Mouse (Mus musculus) frontal cortex, postnatal 25 days (tissue): ENCODE data around the gene Lrsam1.
"Not testable (repeated sequence)": the region's sequence is repeated elsewhere in the genome, so short reads cannot be mapped to it uniquely, and the experiment has no call there.

Source experiments
- DNase-seq, 2 experiments: peaks; one replicate each; pipeline ENCODE4 v3.0.0; 2022; ENCODE audit warnings: low spot score in 2 of 2

Lrsam1 gene

DNA sequence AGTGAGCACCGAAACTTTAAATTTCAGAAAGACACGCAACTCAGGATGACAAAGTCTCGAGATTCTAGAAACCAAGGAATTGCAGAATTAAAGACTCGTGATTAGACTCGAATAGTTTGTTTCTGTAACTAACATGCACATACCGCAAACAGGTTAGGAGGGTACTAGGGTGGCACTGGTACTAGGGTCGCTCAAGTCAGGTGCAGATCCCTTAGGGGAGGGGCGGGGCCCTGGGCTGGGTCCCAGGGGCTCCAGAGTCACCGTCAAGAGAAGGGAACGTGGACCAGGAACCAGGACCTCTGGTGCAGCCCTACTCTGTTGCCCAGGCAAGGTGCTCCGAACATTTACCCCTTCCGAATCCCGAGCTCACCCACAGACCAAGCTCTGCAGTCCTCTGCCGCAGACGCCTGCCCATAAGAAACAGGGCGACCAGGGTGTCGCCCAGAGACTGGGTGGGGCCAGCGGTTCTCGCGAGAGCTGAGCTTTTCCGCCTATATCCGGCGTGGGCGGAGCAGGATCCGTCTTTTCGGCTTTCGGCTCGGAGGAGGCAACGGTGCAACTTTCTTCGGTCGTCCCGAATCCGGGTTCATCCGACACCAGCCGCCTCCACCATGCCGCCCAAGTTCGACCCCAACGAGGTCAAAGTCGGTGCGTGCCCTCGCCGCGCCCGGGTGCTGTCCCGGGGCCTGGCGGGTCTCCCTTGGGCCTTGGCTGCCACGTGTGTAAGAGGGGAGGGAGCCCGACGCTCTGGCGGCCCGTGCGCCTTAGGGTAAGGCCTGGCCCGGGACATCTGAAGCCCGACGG lies at the start of gene Lrsam1, which contains the start of gene Rpl12:
Gene Lrsam1 (minus strand): TSS at position 423 of the 804 bp plus-strand sequence.
Gene Rpl12 (plus strand): TSS at position 368 of the 804 bp plus-strand sequence.
- peak; percentile 86 to 89 for DNase-seq

DNA sequence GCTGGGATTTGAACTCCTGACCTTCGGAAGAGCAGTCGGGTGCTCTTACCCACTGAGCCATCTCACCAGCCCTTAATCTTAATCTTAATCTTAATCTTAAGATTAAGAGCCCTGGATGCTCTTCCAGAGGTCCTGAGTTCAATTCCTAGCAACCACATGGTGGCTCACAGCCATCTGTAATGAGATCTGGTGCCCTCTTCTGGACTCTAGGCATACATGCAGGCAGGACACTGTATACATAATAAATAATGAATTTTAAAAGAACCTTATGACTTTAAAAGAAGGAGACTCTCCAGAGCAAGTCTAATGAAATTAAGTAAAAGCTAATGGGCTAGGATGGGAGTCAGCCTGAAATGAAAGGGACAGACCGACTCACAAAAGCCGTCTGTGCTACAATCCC lies 47.6 kb upstream of the Lrsam1 start:
- not testable (repeated sequence) for DNase-seq

DNA sequence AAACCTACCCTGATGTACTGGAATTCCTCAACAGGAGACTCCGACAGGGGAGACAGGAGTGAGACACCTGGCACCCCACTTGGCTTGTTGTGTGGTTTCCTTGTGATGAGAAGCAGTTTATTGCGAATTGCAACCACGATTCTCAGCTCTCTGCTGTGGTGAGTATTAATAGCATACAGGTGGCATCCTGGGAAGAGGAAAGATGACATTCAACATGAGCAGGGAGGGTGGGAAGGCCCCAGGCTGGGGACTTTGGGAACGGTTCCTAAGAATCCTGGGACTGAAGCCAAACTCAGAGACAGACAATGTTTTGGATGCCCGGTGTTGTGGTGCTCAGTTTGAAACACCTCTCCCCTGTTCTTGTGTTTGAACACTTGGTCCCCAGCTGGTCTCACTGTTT lies 43.6 kb upstream of the Lrsam1 start:
- DNase-seq, result no peak

DNA sequence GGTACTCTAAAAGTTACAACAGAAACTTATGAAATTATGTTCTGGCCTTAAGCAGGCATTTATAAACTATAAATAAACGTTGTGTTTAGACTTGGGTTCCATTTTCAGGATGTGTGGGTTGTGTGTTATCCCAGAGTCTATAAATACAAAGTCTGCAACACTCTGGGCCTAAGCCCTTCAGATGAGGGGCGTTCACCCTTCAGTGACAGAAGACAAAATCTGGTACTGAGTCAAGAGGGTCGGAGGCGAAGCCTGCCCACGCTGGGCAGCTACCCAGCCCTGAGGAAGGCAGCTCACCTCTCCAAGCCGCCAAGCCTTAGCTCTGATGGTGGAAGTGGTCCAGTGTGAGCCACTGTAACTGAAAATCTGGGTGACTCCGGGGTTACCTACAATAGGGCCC lies 40.7 kb upstream of the Lrsam1 start:
- no peak for DNase-seq

DNA sequence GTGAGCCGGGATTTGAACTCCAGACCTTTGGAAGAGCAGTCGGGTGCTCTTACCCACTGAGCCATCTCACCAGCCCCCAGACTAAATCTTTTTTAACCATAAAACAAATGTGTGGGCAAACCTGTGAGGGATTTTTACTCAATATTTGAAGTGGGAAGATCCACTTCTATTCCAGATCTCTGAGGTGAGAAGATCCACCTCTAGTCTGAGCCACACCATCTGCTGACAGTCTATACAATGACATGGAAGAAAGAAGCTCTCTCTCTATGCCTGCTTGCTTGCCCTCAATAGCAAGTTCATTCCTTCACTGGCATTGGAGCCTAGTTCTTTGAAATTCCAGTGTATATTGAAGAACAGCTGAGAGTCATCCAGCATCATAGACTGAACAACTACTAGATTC lies 38.3 kb upstream of the Lrsam1 start:
- no peak for DNase-seq

DNA sequence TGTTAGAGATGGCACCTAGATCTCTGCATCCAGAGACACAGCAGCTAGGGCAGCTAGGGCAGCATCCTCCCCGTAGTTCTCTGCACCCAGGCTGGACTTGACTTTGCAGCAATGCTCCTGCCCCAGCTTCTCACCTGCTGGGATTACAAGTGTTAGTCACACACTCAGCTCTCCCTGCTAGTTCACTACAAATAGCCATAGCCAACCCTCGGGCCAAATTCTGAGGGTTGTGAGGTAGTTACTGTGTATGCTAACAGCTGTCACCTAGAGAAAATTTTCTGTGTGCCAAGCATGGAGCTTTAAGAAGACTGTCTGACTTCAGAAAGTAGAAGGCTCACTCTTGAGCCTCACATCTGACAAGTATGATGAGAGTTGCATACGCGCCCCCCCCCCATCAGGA lies 36.4 kb upstream of the Lrsam1 start:
- no peak for DNase-seq

DNA sequence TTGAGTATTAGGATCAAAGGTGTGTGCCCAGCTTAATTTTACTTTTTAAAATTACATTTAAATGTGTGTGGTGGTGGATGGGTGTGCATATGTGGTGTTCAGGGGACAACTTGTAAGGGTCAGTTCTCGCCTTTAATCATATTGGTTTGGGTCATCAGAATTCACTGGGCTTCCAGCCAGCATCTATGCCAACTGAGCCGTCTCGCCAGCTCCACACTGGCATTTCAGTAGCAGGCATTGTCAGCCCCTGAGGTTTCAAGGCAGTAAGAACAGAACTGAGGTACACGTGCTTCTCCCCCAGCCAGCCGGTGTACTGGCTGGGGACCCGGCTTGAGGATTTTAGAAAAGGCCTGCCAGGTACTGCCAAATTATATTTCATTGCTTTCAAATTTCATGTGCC lies 35.7 kb upstream of the Lrsam1 start:
- DNase-seq, result no peak

DNA sequence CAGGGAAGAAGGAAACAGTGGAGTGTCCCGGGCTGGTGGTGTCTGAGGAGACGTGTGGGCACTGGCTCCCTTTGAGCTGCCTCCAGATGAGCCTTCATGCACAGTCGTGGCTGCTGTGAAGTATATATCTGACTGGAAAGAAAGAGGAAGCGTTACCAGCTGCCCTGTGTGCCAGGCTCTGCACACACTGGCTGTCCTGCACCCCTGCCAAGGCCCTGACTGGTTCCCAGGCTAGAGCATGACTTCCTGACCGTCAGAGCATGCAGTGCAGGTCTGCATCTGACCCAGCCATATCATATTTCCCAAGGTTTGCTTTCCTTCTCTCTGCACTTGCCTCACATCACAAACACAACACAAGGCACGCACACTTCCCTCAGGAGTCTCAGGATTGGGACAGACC lies 30.7 kb upstream of the Lrsam1 start:
- no peak for DNase-seq

DNA sequence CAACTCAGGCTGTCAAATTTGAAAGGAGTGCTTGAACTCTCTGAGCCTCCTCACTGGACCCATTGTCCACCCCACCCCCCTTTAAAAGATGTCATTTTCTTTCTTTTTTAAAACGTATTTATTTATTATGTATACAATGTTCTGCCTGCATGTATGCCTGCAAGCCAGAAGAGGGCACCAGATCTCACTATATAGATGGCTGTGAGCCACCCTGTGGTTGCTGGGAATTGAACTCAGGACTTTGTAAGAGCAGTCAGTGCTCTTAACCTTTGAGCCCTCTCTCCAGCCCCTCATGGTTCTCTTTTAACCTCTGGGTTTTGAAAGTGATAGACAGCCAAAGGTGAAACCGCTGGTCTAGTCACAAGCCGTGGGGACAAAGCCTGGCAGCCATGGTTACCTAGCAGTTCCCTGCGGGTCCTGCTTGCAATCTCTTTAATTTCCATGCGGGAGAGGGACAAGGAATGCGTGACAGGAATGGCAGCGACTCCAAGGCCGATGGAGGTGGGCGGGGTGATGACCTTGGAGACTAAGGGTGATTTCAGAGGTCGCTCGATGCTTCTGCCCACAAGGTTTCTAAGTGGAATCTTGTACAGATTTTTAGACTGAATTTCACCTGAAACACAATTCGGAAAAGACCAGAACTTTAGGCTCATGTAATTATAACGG lies 28.9 kb upstream of the Lrsam1 start:
- no peak for DNase-seq

DNA sequence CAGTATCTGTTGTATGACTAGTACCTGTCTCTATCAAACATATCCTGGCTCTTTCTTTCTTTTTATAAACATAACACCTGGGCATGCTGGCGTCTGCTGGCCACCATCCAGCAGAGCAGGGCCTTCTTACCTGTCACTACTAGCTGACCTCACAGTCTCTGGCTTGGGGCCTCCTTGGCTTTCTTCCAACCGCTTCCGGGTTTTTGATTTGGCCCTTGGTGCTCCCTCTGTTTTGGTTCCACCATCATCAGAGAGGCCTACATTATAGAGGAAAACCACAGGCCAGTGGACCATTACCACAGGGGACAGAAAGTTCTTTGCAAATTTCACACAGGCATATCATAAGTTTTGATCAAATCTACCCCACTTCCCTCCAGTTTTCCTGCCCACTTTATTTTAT lies 28.0 kb upstream of the Lrsam1 start:
- DNase-seq, result no peak

DNA sequence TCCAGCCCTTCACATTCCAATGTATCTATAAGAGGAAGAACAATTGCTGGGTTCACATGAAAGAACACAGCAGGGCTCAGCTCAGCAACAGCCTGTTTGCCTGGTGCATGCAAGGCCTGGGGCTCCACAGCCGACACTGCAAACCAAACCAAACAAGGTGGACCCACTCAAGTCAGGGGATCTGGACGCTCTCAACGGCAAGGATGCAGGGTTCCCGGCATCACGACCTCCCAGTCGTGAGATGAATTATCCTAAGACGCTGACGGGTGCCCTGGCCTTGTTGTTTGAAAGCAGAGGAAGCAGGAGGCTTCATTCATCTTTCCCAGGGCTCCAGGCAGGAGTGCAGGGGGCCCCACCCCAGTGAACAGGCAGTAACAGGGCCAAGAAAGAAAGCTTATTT lies 24.4 kb upstream of the Lrsam1 start:
- DNase-seq, result no peak

DNA sequence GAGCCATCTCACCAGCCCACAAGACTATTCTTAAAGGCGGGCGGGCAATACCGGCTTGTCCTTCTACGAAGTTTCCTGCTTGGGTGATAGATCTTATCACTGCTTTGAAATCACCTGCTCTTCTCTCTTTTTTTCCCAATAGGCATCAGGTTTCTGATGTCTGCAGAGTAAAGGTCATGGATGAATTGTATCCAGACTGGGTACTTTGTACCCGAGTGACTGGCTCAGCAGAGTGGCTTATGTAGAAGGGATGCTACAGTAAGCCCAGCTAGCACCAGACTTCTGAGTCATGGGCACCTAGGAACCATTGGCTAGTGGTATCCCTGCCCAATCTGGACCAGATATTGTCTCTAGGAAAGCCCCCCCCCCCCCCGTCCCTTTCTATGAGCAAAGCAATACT lies 22.2 kb upstream of the Lrsam1 start:
- no peak for DNase-seq

DNA sequence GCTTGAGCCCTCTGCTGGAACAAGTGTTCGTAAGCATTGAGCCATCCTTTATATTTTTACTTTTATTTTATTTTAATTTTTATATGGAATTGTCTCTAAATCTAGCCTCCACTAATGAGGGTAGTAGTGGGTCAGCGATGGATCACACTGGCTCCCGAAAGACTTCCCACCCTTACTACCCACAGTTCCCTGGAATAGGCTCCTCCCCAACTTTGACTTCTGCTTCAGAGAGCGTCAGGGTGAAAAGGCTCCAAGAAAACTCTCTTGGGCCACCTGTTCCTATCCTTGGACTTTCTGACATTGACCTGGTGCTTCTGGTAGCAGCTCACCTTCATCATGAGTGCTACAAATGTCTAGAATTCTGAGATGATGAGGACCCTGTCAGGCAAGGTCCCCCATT lies 21.3 kb upstream of the Lrsam1 start:
- DNase-seq, result no peak

DNA sequence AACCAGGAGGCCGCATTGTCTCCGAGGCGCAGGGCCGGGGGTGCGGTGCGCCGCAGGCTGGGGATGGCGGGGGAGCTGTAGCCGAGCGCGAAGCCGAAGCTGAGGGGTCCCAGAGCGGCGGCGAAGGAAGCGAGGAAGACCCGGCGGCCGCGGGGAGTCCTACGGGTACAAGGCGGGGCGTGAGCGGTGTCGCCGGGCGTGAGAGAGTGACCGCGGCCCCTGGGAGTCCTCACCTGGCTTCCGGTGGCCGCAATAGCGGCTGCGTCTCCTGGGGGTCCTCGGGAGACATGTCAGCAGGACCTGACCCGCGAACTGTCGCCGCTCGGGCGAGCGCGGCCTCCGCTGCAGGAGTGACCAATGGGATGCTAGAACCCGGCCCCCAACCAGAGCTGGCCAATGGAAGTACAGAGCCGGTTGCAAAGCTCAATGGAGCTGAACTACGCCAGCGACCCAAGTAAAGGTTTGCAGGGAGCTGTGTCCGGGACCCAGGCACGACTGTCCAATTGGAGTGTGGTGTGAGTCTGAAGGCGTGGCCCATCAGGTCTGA lies 20.4 kb upstream of the Lrsam1 start, which contains the start of gene Slc2a8:
Gene Slc2a8 (minus strand): TSS at position 359 of the 547 bp plus-strand sequence.
- peak; percentile 77 to 85 for DNase-seq

DNA sequence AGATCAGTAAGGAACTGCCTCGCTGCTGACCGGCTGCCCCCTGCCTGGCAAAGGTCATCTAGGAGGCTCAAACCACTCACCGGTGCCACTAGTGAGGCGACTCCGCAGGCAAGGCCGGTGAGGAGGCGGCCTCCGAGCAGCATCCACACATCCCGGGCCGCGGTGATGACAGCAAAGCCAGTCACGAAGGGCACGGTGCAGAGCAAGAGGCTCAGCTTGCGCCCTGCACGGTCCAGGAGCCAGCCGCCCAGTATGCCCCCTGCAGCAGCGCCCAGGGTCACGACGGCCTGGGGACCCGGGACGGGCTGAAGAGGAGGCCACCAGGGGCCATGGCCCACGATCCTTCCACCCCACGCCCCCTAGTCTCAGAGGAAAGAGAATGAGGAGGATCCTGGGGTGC lies 19.9 kb upstream of the Lrsam1 start:
- DNase-seq, result no peak

DNA sequence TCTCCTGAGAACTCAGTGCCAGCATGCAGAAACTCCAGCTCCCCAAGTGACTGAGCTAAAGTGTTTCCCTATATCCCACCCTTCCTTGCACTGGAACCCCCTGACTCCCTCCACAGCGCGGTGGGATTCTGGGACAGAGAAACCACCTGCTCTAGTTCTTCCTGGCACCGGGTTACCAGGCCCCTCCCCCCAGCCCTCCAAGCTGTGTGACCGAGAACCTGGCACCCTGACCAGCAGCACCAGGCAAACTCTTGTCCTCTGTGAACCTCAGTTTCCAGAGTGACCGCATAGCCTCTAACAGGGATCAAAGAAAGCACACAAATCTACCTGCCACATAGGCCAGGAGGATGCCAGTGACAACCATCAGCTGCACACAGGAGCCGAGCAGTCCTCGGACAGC lies 18.3 kb upstream of the Lrsam1 start:
- no peak for DNase-seq

DNA sequence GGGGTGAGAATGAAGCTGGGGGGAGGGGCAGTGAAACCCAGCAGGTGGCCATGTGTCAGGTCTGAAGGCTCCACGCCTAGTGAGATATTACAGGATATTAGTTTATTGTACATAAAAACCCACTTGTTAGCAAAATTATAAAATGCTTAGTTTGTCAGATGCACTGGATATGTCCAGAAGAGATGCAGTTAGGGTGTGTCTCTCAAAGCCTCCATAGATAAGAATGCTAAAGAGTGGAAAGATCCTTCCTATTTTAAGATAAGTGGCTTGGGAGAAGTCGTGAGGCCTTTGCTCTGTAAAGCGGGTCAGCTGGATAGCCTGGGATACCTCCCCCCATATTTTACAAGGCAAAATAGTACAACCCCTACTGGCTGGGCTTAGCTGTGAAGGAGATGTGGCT lies 17.3 kb upstream of the Lrsam1 start:
- DNase-seq, result no peak

DNA sequence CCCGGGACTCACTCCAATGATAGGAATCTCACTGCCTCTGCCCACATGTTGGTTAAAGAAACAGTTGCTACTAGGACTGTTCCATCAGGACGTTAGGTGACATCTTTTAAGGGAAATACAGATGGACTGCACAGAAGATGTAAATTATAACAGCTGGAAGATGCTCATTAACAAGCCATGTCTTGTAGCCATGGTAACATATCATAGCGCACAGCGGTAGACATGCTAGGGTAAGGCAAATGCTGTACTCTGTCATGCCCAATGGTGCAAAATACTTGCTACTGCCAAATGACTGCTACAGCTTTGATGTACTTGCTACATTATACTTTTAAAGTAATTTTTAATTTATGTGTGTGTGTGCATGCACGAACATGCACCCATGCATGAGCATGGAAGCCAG lies 15.7 kb upstream of the Lrsam1 start:
- no peak for DNase-seq

DNA sequence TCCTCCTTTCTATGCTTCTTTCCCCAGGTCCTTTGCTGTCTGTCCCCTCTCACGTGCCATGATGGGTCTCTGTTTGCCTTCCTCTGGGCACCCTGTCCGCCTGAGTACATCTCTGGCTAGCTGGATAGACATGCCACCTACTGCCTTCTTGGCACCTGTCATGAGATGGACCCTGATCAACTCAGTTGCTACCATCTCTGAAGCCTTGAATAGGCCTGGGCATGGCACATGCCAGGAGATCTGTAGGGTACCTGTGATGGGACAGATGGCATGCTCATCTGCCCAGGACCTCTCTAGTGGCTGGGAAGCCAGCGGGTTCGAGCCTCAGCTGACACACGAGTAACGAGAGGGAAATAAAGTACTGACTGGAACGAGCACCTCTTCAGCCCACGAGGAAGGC lies 12.8 kb upstream of the Lrsam1 start:
- no peak for DNase-seq

DNA sequence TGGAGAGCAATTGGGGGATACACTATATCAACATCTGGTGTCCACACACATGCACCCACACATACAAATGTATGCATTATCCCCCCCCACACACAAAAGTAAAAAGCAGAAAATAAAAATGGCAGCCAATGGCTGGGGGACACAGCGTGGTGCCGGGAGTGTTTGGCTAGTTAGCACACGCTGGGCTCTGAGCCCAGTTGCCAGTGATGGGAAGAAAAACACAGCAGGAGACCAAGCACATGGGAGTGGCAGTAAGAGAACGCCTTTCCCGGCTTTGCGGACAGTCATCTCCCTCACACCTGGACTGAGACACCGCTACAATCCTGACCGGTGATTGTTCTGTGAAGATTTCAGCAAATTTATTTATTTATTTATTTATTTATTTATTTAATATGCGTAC lies 9.8 kb upstream of the Lrsam1 start:
- no peak for DNase-seq

DNA sequence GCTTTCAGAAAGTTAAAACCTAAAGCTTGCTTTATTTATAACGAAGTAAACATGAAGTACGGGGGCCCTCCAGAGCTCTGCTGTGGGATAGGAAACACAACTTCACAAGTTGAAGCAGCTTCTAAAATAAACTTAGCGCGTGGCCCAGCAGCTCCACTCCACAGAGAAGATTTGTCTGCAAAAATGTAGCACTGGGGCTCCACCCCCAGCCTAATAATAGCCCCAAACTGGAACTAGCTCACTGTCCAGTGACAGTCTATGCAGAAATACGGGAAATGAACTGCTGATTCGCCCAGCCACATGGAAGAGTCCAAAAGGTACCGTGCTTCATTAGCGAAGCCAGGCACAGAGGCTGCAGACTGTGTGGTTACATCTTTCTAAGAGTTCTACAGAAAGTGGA lies 7.9 kb upstream of the Lrsam1 start:
- no peak for DNase-seq

DNA sequence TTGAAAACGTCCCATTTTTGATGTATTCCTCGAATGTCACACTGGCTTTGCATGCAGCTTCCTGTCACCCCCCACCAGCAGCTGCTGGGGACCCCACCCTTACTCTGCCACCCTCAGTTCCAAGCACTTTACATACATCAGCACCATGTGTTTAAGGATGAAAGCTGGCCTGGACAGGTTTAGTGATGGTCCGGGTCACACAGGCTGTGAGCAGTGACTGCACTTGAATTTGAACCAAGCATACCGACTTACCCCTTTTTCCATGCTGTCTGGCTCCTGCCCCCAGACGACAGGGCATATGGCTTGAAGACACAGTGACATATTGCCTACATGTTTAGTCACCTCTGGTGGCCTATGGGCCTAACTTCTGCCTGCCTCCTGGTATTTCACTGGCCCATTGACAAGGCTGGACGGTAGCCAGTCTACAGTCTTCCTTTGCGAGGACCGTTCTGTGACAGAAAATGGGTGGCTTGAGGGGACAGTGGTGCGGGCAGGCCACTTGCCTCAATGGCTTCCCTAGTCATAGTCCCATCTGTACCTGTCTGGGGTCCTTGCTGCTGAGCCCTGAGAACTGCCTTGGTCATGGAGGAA lies 6.7 kb upstream of the Lrsam1 start:
- no peak for DNase-seq
